Mouse (Mus musculus) hindbrain, embryonic 16.5 days (tissue): ENCODE measurements around the gene Dtx4. TPM values are rescaled to one million over a fixed set of nuclear protein-coding genes. Genes with fewer than 3 reads are reported as not detected.

Experiments
- ATAC-seq: fragments of 200-750 bp; cut with Nextera tagmentation; 2 replicates; pipeline ENCODE4 v1.8.0; 2017; ENCODE audit warnings: moderate TSS enrichment, moderate library complexity
- H3K27ac ChIP-seq: fragments of 300-500 bp; sonication (generic); 2 replicates; pipeline ENCODE4 v1.5.1; 2014; ENCODE audit warnings: low read depth, mild to moderate bottlenecking, control low read depth, low read length, moderate library complexity
- H3K27me3 ChIP-seq: fragments of 300-500 bp; sonication (generic); replicated peaks from 2 replicates; pipeline ENCODE4 v1.6.1; 2014; ENCODE audit warnings: low read length; ENCODE audit not compliant: control insufficient read depth, insufficient read depth
- H3K36me3 ChIP-seq: fragments of 300-500 bp; sonication (generic); 2 replicates; pipeline ENCODE4 v1.6.1; 2014; ENCODE audit warnings: mild to moderate bottlenecking, low read length, moderate library complexity, mixed read lengths; ENCODE audit not compliant: control insufficient read depth, insufficient read depth
- H3K4me1 ChIP-seq: fragments of 300-500 bp; sonication (generic); 2 replicates; pipeline ENCODE4 v1.6.1; 2014; ENCODE audit warnings: low read depth, low read length; ENCODE audit not compliant: control insufficient read depth, insufficient read depth
- H3K4me2 ChIP-seq: fragments of 300-500 bp; sonication (generic); 2 replicates; pipeline ENCODE4 v1.6.1; 2014; ENCODE audit warnings: mild to moderate bottlenecking, low read length, control low read depth, moderate library complexity
- H3K4me3 ChIP-seq: fragments of 300-500 bp; sonication (generic); 2 replicates; pipeline ENCODE4 v1.5.1; 2014; ENCODE audit warnings: mild to moderate bottlenecking, low read length, control low read depth, moderate library complexity
- H3K9ac ChIP-seq: fragments of 300-500 bp; sonication (generic); 2 replicates; pipeline ENCODE4 v1.6.1; 2014; ENCODE audit warnings: low read depth, mild to moderate bottlenecking, control low read depth, low read length, moderate library complexity
- H3K9me3 ChIP-seq: fragments of 300-500 bp; sonication (generic); 2 replicates; pipeline ENCODE4 v1.6.1; 2014; ENCODE audit warnings: mild to moderate bottlenecking, low read length, moderate library complexity; ENCODE audit not compliant: control insufficient read depth
- WGBS: fragments of 180-500 bp; shearing (Covaris S2); extraction: QIAGEN DNeasy Blood & Tissue Kit; methylation state at CpG from one replicate; pipeline ENCODE4 v1.1.7; 2014; 5-methylcytosine and 5-hydroxymethylcytosine counted together
- polyA plus RNA-seq: library from polyadenylated mRNA; unstranded; fragments of >200 nt; fragmentation: Nextera tagmentation; extraction: Ambion mirVana; gene quantifications from 2 replicates; pipeline ENCODE4 v1.2.1, GENCODE M21; 2015

The Dtx4 gene
- polyA plus RNA-seq, 1 experiment from 2014 or later = 32.7 TPM

DNA sequence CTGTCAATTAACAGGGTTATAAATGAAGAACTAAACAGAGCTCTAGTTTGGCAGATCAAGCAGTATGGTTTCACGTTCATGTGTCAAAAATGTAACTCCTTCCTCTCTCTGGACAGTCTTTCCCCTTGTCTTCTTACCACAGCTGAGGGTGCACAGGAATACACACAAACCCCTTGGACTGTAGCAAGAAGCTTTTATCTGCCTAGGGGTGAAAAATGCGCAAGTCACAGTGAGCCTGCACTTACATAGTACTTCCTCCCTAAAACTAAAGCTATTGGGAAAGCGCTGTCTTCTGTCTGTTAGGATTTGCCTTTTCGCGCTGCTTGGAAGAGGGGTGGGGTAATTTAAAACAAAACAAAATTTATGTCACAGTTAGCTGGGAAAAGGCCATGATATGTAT lies 37.1 kb downstream of the Dtx4 start:
- H3K36me3 ChIP-seq = peaks cover 15% of the 10 kb centered on the region
- no peak overlapping the region for H3K4me2 ChIP-seq
- 78% methylated on average over 5 of the region's 5 CpGs for WGBS
- no peak overlapping the region for H3K27ac ChIP-seq
- H3K27me3 ChIP-seq = no peaks in the 10 kb centered on the region
- no peak overlapping the region for H3K4me3 ChIP-seq
- no peak for ATAC-seq
- H3K9ac ChIP-seq = no peak overlapping the region
- H3K4me1 ChIP-seq = no peaks in the 10 kb centered on the region
- no peaks in the 10 kb centered on the region for H3K9me3 ChIP-seq

DNA sequence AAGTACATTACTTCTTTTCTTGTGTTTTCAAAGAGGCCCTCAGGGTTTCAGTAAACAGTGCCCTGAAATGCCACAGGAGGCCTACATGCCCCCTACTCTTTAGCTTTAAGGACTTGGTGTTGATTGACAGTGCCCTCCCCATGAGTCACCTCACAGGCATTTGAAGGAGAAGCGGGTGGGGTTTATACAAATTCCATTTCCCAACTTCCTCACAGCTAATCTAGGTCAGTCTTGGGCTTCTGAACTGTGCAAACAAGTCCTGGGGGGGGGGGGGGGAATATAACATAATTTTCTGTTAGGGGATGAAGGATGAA lies 37.6 kb downstream of the Dtx4 start:
- Histone ChIP-seq H3K4me1 (no peaks in the 10 kb centered on the region), H3K27me3 (no peaks in the 10 kb centered on the region), H3K36me3 (peaks cover 11% of the 10 kb centered on the region), H3K27ac (no peak overlapping the region), H3K4me2 (no peak overlapping the region), H3K9me3 (no peaks in the 10 kb centered on the region), H3K4me3 (no peak overlapping the region), H3K9ac (no peak overlapping the region)
- WGBS = 46% methylated on average over 1 of the region's 1 CpGs
- ATAC-seq = no peak

- no peaks in the 10 kb centered on the region for H3K4me1 ChIP-seq
- H3K27ac ChIP-seq = no peak overlapping the region
- no peak overlapping the region for H3K4me3 ChIP-seq
- no peak for ATAC-seq
- H3K4me2 ChIP-seq = no peak overlapping the region
- 70% methylated on average over 7 of the region's 7 CpGs for WGBS
- H3K9ac ChIP-seq = no peak overlapping the region
- H3K9me3 ChIP-seq = no peaks in the 10 kb centered on the region
- peaks cover 6% of the 10 kb centered on the region for H3K36me3 ChIP-seq
- H3K27me3 ChIP-seq = no peaks in the 10 kb centered on the region
Measured at GRCm38 (mm10) chr19:12462851-12463721, 38.2 kb downstream of the Dtx4 start.

DNA sequence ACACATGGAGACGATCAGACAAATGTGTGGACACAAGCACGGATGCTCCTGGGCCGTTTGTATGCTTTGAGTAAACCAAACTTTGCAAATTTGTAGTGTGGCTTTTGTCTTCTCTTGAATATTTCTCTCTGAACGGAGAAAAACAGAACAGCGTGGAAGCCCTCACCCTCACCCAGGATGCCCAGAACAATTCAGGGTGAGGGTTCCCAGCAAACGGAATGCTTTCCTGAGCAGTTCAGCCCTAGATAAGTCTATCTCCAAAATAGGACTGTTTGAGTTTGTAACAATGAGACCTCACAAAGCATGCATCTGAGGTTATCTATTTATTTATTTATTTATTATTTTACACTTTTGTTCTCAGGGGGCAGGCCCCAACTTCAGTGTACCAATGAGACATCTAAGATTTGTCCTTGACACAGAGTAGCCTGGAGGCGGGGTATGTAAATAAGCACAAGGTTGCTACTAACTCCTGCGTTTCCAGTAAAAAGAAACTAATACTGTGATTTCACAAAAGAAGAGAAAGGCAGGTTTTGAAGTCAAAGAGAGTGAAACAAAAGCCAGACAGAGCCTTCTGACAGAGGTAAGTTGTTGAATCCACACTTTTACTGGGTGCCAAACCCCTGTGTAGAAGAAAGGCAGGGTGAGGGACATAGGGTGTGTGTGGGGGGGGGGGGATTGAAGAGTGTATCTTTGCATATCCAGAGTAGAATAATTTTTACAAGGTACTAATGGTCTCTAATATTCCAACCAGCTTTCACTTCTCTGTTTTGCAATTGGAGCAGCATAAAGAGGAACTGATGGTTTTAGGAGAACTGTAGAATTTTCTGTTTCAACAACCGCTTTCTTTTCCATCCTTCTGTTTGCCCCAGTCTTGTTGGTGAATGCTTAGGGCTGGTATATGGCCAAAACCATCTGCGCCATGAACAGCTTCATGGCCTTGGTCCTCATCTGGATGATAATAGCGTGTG lies 40.7 kb downstream of the Dtx4 start, which contains the start of gene Mpeg1:
Gene Mpeg1 (plus strand): TSS at position 498 of the 968 bp plus-strand sequence.
- no peak for ATAC-seq

DNA sequence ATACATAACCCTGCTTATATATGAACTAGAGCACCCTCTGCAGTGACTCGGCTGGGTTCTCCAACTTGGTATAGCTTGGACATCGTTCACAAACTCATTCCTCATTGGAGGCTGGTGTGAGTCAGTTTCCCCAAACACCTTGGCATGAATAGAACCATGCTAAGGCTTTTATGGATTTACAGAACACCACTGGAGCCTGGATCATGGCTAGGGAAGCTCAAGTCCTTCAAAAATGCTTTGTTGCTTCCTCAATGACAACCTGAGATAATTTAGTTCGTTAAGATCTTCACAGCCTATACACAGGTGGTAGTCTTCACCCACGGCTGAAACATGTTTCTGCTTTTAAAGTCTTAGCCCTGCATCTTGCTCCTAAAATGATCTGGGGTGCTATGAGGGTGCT lies 41.7 kb downstream of the Dtx4 start:
- H3K27me3 ChIP-seq = no peaks in the 10 kb centered on the region
- 88% methylated on average over 4 of the region's 4 CpGs for WGBS
- no peak overlapping the region for H3K4me3 ChIP-seq
- H3K36me3 ChIP-seq = no peaks in the 10 kb centered on the region
- no peaks in the 10 kb centered on the region for H3K9me3 ChIP-seq
- no peak overlapping the region for H3K27ac ChIP-seq
- ATAC-seq = no peak
- no peak overlapping the region for H3K4me2 ChIP-seq
- H3K9ac ChIP-seq = no peak overlapping the region
- no peaks in the 10 kb centered on the region for H3K4me1 ChIP-seq

More for the DNA sequence above, 40.7 kb downstream of the Dtx4 start, which contains the start of gene Mpeg1:
- Histone ChIP-seq H3K4me2 (no peak within 1 kb of the TSS), H3K27me3 (no peaks in the 10 kb centered on the region), H3K27ac (no peak within 1 kb of the TSS), H3K9ac (no peak within 1 kb of the TSS), H3K4me1 (no peaks in the 10 kb centered on the region), H3K9me3 (no peaks in the 10 kb centered on the region), H3K4me3 (no peak within 1 kb of the TSS), H3K36me3 (no peaks in the 10 kb centered on the region)
- 83% methylated on average over 11 of the region's 11 CpGs for WGBS

- no peak for ATAC-seq
- no peaks in the 10 kb centered on the region for H3K27me3 ChIP-seq
- no peak overlapping the region for H3K9ac ChIP-seq
- no peak overlapping the region for H3K4me2 ChIP-seq
- H3K9me3 ChIP-seq = no peaks in the 10 kb centered on the region
- H3K36me3 ChIP-seq = no peaks in the 10 kb centered on the region
- 78% methylated on average over 12 of the region's 12 CpGs for WGBS
- H3K27ac ChIP-seq = no peak overlapping the region
- no peaks in the 10 kb centered on the region for H3K4me1 ChIP-seq
- H3K4me3 ChIP-seq = no peak overlapping the region
Measured at GRCm38 (mm10) chr19:12457401-12458066, 43.7 kb downstream of the Dtx4 start.

GRCm38 (mm10) chr19:12445014-12445413 lies 56.2 kb downstream of the Dtx4 start:
- no peak overlapping the region for H3K9ac ChIP-seq
- no peak for ATAC-seq
- no peaks in the 10 kb centered on the region for H3K9me3 ChIP-seq
- H3K27ac ChIP-seq = no peak overlapping the region
- no peak overlapping the region for H3K4me2 ChIP-seq
- H3K36me3 ChIP-seq = no peaks in the 10 kb centered on the region
- 83% methylated on average over 3 of the region's 3 CpGs for WGBS
- no peaks in the 10 kb centered on the region for H3K4me1 ChIP-seq
- H3K27me3 ChIP-seq = no peaks in the 10 kb centered on the region
- H3K4me3 ChIP-seq = no peak overlapping the region

DNA sequence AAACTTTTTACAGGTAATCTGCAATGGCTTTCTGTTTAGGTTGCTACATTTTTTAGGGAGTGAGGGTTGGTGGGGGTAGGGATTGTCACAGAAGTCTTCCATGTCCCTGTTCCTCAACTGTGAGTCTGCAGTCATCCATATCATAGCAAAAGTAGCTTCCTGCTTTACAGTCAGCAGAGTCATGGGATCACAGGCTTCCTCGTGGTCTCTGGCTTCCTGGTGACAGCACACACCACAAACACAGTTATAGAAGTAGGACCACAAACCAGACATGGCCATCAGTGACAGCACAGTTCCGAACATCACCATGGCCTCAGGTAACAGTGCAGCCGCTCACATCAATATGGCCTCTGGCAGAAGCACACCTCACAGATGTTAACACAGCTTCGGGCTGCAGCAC lies 58.7 kb downstream of the Dtx4 start:
- H3K27me3 ChIP-seq = no peaks in the 10 kb centered on the region
- H3K9ac ChIP-seq = no peak overlapping the region
- no peak overlapping the region for H3K27ac ChIP-seq
- H3K9me3 ChIP-seq = no peaks in the 10 kb centered on the region
- no peak overlapping the region for H3K4me2 ChIP-seq
- no peak overlapping the region for H3K4me3 ChIP-seq
- ATAC-seq = no peak
- WGBS = 87% methylated on average over 4 of the region's 4 CpGs
- no peaks in the 10 kb centered on the region for H3K4me1 ChIP-seq
- H3K36me3 ChIP-seq = no peaks in the 10 kb centered on the region
